Mouse (Mus musculus): ENCODE data around the gene 1700067K01Rik.
"Not testable (repeated sequence)": the region's sequence is repeated elsewhere in the genome, so short reads cannot be mapped to it uniquely, and the experiment has no call there.

1700067K01Rik gene

GRCm38 (mm10) chr8:83983222-83983621, 18.1 kb upstream of the 1700067K01Rik start:
- not testable (repeated sequence) for DNase-seq

GRCm38 (mm10) chr8:83989243-83989642, 12.1 kb upstream of the 1700067K01Rik start:
- DNase-seq, result no peak

- DNase-seq, result no peak
Observed at GRCm38 (mm10) chr8:83990170-83990569, 11.1 kb upstream of the 1700067K01Rik start.

- no peak for DNase-seq
Observed at GRCm38 (mm10) chr8:83992488-83992887, 8.8 kb upstream of the 1700067K01Rik start.

GRCm38 (mm10) chr8:83994030-83994429, 7.3 kb upstream of the 1700067K01Rik start:
- no peak for DNase-seq

- DNase-seq, result peak; percentile 29
Observed at GRCm38 (mm10) chr8:83995973-83996372, 5.3 kb upstream of the 1700067K01Rik start.

GRCm38 (mm10) chr8:83996567-83997505, 4.5 kb upstream of the 1700067K01Rik start:
- peak; percentile 84 for DNase-seq

GRCm38 (mm10) chr8:83997511-83998141, 3.7 kb upstream of the 1700067K01Rik start, which contains the start of gene Samd1:
Samd1 (plus strand) TSS chr8:83997672.
- DNase-seq, result peak; percentile 62

GRCm38 (mm10) chr8:83998231-83999056, 2.9 kb upstream of the 1700067K01Rik start:
- DNase-seq, result peak; percentile 56

GRCm38 (mm10) chr8:83999057-83999705, 2.1 kb upstream of the 1700067K01Rik start:
- no peak for DNase-seq

GRCm38 (mm10) chr8:83999825-84000224, 1.5 kb upstream of the 1700067K01Rik start:
- no peak for DNase-seq

GRCm38 (mm10) chr8:84002957-84003611, 1.8 kb downstream of the 1700067K01Rik start:
- DNase-seq, result no peak

GRCm38 (mm10) chr8:84003612-84004246, 2.4 kb downstream of the 1700067K01Rik start:
- DNase-seq, result no peak

GRCm38 (mm10) chr8:84004533-84005201, 3.4 kb downstream of the 1700067K01Rik start:
- peak; percentile 88 for DNase-seq

- DNase-seq, result not testable (repeated sequence)
Observed at GRCm38 (mm10) chr8:84005502-84005901, 4.2 kb downstream of the 1700067K01Rik start.

- no peak for DNase-seq
Observed at GRCm38 (mm10) chr8:84008362-84008761, 7.1 kb downstream of the 1700067K01Rik start.

- peak; percentile 82 for DNase-seq
Observed at GRCm38 (mm10) chr8:84009876-84010275, 8.6 kb downstream of the 1700067K01Rik start.

- DNase-seq, result peak; percentile 76
Observed at GRCm38 (mm10) chr8:84010625-84011611, 9.6 kb downstream of the 1700067K01Rik start.

Measured in right cerebral cortex, postnatal 14 days (tissue).